Mouse (Mus musculus) spleen, adult 2 months (tissue): ENCODE results near the gene Wdr82. TPM values are rescaled to one million over a fixed set of nuclear protein-coding genes. Genes with fewer than 3 reads are reported as not detected.

ENCODE experiments used
- DNase-seq, 2 experiments: peaks; one replicate each; pipeline versions ENCODE4 v3.0.0 to v3.0.0-alpha.2; 2012 to 2021; ENCODE audit warnings: low spot score in 2 of 2, low read depth in 1 of 2
- H3K27ac ChIP-seq: fragments of 200-500 bp; 2 replicates; pipeline ENCODE4 v1.5.1; 2012; ENCODE audit warnings: low read length, inconsistent platforms; ENCODE audit not compliant: insufficient read depth
- H3K27me3 ChIP-seq: fragments of 200-500 bp; 2 replicates; pipeline ENCODE4 v1.6.1; 2012; ENCODE audit warnings: mild to moderate bottlenecking, moderate library complexity, low read length, inconsistent platforms; ENCODE audit not compliant: control insufficient read depth, insufficient read depth
- H3K36me3 ChIP-seq: fragments of 200-500 bp; 2 replicates; pipeline ENCODE4 v1.6.1; 2012; ENCODE audit warnings: mild to moderate bottlenecking, low read length, inconsistent platforms; ENCODE audit not compliant: control insufficient read depth, insufficient read depth
- H3K4me1 ChIP-seq: fragments of 200-500 bp; 2 replicates; pipeline ENCODE4 v1.6.1; 2011; ENCODE audit warnings: inconsistent platforms; ENCODE audit not compliant: control insufficient read depth, insufficient read depth, insufficient read length
- H3K4me3 ChIP-seq: fragments of 200-500 bp; 2 replicates; pipeline ENCODE4 v1.5.1; 2011; ENCODE audit warnings: mild to moderate bottlenecking, inconsistent platforms; ENCODE audit not compliant: insufficient read depth, insufficient read length; ENCODE audit errors: extremely low read depth
- CTCF ChIP-seq: fragments of 200-500 bp; IDR thresholded peaks from 2 replicates; pipeline ENCODE4 v1.5.1; 2011; ENCODE audit warnings: mild to moderate bottlenecking, inconsistent platforms; ENCODE audit not compliant: insufficient read depth, insufficient read length, insufficient replicate concordance; ENCODE audit errors: extremely low read depth
- POLR2A ChIP-seq: fragments of 200-500 bp; IDR thresholded peaks from 2 replicates; pipeline ENCODE4 v1.6.1; 2011; ENCODE audit warnings: low read depth, low read length, inconsistent platforms
- WGBS: fragments of 180-500 bp; shearing (Covaris S2); methylation state at CpG from one replicate; pipeline ENCODE4 v1.1.7; 2018; 5-methylcytosine and 5-hydroxymethylcytosine counted together
- polyA plus RNA-seq: library from polyadenylated mRNA; depleted of rRNA; stranded (reverse); fragments of >200 nt; gene quantifications from 2 replicates; pipeline ENCODE4 v1.2.3, GENCODE M21; 2012

Gene Wdr82
- polyA plus RNA-seq, 1 experiment: 41.3 TPM

DNA sequence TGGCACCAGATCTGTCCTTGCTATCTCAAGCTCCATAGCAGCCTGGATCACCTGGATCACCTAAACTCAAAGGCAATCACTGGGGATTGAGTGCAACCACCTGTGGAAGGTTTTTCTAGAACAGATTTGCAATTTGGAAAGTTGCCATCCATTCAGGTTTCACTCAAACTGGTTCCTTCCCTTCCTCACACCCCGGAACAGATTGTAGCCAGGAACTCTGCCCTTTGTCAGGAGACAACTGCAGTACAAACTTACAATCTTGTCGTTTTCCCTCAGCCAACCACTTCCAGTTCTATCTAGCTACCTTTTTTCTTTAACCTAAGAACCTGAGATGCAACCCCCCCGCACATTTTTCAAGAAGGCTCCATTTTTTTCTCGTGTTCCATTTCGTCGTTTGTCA lies 811 bp upstream of the Wdr82 start:
- peaks cover 6% of the 10 kb centered on the region for H3K4me1 ChIP-seq
- H3K4me3 ChIP-seq: no peak overlapping the region
- 58% methylated on average over 6 of the region's 6 CpGs for WGBS
- H3K36me3 ChIP-seq: no peaks in the 10 kb centered on the region
- H3K27me3 ChIP-seq: no peaks in the 10 kb centered on the region
- H3K27ac ChIP-seq: no peak overlapping the region
- TF ChIP-seq POLR2A: no peak
- TF ChIP-seq CTCF: no peak
- no peak for DNase-seq

DNA sequence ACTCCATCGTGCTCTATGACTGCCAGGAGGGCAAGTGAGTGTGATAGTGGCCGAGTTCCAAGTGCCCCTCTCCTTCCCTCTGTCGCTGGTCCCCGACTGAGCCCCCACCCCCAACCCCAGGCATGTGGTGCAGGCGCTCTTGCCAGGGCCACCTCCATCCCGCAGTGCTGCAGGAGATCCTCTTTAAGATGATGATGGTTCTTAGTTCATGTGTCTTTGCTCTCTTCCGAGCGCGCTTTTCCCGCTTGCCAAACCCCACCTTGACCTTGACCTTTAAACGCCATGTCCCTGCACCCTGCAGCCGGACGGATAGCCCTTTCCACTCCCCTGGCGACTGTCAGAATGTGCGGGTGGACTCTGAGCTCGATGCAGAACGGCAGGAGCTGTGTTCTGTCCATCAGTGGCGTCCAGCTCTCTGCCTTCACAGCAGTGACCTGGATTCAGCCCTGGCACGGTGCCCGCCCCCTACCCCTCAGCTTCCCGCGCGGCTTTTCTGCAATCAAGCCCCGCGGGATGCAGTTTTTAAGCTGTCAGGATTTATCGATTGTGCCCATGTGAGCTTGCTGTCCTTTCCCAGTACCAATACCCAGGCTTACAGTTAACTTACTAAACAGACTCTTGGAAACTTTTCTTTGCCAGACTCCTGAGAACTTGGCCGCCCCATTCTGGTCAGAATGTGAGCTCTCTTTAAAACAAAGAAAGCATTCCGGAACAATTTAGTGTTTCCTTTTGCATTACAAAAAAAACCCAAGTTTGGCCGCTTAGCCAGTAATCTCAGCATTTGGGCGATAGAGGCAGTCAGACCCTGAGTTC lies 824 bp downstream of the Wdr82 start:
- DNase-seq: peak in 1 of 2 experiments; percentile 27
- H3K4me1 ChIP-seq: peaks cover 10% of the 10 kb centered on the region
- peak overlapping the region; percentile 91 for H3K4me3 ChIP-seq
- H3K27ac ChIP-seq: peak overlapping the region; percentile 97
- no peak for TF ChIP-seq CTCF
- no peak for TF ChIP-seq POLR2A
- under 1% methylated on average over 30 of the region's 30 CpGs for WGBS
- no peaks in the 10 kb centered on the region for H3K27me3 ChIP-seq
- no peaks in the 10 kb centered on the region; the same call in 1 of the 2 replicates for H3K36me3 ChIP-seq

DNA sequence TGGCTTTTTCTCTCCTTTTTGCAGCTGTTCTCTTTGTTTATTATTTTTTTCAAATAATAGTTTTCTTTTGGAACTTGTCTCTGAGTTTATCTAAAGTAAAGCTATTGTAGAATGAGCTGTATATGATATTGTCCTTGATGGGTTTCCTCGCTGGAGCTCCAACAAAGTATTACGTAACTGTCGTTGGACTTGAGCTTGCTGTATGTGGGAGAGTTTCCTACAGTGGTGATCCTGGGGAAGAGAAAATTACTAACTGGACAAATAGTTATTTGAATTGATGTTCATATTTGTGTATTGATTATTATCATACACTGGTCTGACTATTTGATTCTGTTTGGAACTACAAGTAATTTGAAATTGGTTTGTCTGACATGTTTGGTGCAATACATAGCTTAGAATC lies 1.8 kb downstream of the Wdr82 start:
- TF ChIP-seq CTCF: no peak
- no peak for TF ChIP-seq POLR2A
- Histone ChIP-seq H3K27me3 (no peaks in the 10 kb centered on the region), H3K27ac (no peak overlapping the region), H3K36me3 (peaks cover 4% of the 10 kb centered on the region), H3K4me1 (peaks cover 10% of the 10 kb centered on the region), H3K4me3 (peak overlapping the region; percentile 91; the same call in 1 of the 2 replicates)
- 15% methylated on average over 3 of the region's 3 CpGs for WGBS
- no peak for DNase-seq

DNA sequence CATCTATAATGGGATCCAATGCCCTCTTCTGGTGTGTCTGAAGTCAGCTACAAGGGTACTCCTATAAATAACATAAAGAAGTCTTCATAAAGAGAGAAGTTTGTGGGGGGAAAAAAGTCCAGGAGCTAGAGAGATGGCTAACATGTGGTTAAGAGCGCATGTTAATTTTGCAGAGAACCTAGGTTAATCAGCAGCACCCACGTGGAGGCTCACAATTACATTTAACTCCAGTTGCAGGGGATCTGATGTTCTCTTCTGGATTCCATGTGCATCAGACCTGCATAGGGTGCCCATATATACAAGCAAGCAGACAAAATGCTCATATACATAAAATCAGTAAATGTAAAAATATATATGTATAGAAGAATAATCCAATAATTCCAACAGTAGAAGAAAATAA lies 2.6 kb downstream of the Wdr82 start:
- DNase-seq: no peak
- WGBS: 38% methylated on average over 2 of the region's 2 CpGs

GRCm38 (mm10) chr9:106175552-106176200 lies 4.9 kb downstream of the Wdr82 start:
- 26% methylated on average over 3 of the region's 3 CpGs for whole genome bisulfite sequencing
- H3K4me3 ChIP-seq: no peak overlapping the region
- H3K36me3 ChIP-seq: peaks cover 22% of the 10 kb centered on the region
- H3K27ac ChIP-seq: no peak overlapping the region; the same call in 1 of the 2 replicates
- no peaks in the 10 kb centered on the region for H3K27me3 ChIP-seq
- H3K4me1 ChIP-seq: peaks cover 10% of the 10 kb centered on the region
- TF ChIP-seq POLR2A: no peak
- TF ChIP-seq CTCF: no peak
- DNase-seq: no peak

More for the DNA sequence above, 2.6 kb downstream of the Wdr82 start:
- H3K4me1 ChIP-seq: peaks cover 10% of the 10 kb centered on the region
- no peaks in the 10 kb centered on the region for H3K27me3 ChIP-seq
- H3K36me3 ChIP-seq: peaks cover 10% of the 10 kb centered on the region
- no peak overlapping the region for H3K4me3 ChIP-seq
- no peak overlapping the region for H3K27ac ChIP-seq
- no peak for TF ChIP-seq CTCF
- no peak for TF ChIP-seq POLR2A

DNA sequence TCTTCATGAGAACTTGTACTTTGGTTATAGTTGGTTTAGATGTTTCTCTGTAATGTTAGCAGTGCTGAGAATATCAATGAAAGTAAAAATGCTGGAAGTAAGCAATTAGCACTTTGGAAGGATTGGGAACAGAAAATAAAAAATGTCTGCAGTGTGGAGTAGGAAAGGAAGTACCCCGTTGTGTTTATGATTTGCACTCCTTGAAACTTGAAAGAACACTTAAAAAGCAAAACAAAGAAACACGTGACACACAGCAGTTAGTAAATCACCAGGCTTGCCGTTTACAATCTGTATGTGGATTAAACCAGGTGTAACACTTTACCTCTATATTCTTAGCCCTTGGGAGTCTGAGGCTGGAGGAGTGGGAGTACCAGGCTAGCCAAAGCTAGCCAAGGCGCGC lies 6.0 kb downstream of the Wdr82 start:
- peaks cover 30% of the 10 kb centered on the region for H3K36me3 ChIP-seq
- H3K27ac ChIP-seq: no peak overlapping the region

More for the DNA sequence above, 6.0 kb downstream of the Wdr82 start:
- DNase-seq: no peak
- no peak overlapping the region for H3K4me3 ChIP-seq
- H3K27me3 ChIP-seq: no peaks in the 10 kb centered on the region
- WGBS: 69% methylated on average over 5 of the region's 5 CpGs
- peaks cover 10% of the 10 kb centered on the region for H3K4me1 ChIP-seq
- no peak for TF ChIP-seq POLR2A
- no peak for TF ChIP-seq CTCF
